Mouse (Mus musculus) cerebellum, adult 2 months (tissue): ENCODE results near the gene Coa3.

Experiments used
- CTCF ChIP-seq: fragments of 200-500 bp; IDR thresholded peaks from 2 replicates; pipeline ENCODE4 v1.5.1; 2011; ENCODE audit warnings: low read depth, mild to moderate bottlenecking, control low read depth, low read length, moderate library complexity, borderline replicate concordance; ENCODE audit not compliant: insufficient read depth
- POLR2A ChIP-seq: fragments of 200-500 bp; IDR thresholded peaks from 2 replicates; pipeline ENCODE4 v1.6.1; 2011; ENCODE audit warnings: low read length, control low read depth, borderline replicate concordance; ENCODE audit not compliant: insufficient read depth

DNA sequence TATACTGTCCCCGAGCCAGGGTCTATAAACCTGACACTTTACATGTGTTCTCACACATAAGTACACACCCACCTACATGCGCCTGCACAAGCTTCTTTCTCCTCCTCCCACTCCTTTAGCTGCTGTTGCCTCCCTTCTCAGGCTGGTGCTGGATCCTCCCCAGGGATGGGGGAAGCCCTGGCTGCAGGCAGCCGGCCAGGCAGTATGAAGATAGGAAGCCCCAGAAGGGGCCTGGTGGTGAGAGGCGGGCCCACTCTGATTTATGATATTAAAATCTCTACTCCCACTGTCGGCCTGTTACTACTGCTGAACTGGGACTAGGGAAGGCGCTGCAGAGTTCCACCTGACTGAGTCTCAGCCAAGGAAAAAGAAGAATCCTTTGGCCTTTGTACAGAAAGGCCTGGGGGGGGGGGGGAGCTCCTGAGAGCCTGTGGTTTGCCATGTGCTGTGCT is 19.6 kb downstream of the Coa3 start:
- TF ChIP-seq CTCF: no peak
- no peak for TF ChIP-seq POLR2A
